Mouse (Mus musculus) skeletal muscle tissue, adult 2 months (tissue): ENCODE data around the gene Prr19.
"Not testable (repeated sequence)": the region's sequence is repeated elsewhere in the genome, so short reads cannot be mapped to it uniquely, and the experiment has no call there.

Experiments
- DNase-seq: peaks from one replicate; pipeline ENCODE4 v3.0.0-alpha.2; 2012; ENCODE audit warnings: low read depth, low spot score

Prr19 gene

DNA sequence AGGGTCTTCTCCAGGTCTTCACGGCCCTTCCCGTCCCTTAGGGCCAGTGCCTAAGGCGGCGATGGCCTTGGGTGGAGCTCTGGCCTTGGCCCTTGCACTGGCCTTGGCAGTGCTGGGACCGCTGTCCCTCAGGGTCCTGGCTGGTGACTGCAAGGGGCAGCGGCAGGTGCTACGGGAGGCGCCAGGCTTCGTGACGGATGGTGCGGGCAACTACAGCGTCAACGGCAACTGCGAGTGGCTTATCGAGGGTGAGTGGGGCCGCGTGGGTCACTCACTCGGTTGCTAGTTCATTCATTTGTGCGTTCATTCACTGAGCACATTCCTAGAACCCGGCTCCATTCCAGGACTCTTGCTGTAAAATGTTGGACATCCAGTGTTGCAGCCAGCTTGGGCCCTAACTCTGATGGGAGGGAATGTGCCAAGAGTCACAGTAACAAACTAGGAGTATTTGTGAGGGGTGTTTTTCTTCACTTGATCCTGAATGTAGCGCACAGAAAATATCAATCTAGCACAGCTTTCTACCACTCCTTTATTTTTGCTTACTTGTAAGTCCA, 16.3 kb downstream of the Prr19 start:
- no peak for DNase-seq

DNA sequence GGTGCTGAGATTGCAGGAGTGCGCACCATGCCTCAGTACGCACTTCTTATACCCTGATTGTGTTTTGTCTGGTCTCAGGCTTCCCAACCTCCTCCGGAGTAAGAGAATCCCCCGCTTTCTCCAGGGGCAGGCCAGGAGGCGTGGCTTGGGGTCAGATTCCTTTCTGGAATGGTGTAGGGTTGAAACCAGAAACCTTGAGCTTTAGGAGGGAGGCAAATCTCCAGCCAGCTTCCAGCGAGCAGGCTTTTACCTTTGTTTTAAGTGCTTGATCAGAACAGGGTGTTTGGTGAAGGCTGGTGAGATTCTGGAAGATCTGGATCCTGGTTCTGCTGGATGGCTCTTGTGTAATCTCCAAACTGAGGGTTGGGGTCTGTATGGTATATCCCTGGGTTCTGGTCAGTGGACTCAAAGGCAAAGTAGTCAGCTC, 20.9 kb downstream of the Prr19 start:
- no peak for DNase-seq

DNA sequence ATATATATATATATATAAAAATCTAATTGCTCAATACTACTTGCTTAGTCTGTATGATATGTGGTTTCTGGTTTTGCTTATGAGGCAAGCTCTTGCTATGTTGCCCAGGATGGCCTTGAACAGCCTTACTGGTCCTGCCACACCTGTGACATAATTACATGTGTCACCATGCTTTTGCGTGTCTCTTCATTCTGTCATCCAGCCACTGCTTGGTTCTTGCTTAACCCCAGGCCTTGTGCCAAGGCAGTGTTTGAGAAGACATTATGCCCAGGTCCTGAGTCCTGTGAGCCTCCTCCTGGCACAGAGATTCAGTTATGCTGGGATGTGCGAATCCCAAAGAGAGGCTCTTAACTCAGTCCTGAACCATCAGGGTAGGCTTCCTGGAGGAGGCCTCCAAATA, 22.0 kb downstream of the Prr19 start:
- DNase-seq, result no peak

DNA sequence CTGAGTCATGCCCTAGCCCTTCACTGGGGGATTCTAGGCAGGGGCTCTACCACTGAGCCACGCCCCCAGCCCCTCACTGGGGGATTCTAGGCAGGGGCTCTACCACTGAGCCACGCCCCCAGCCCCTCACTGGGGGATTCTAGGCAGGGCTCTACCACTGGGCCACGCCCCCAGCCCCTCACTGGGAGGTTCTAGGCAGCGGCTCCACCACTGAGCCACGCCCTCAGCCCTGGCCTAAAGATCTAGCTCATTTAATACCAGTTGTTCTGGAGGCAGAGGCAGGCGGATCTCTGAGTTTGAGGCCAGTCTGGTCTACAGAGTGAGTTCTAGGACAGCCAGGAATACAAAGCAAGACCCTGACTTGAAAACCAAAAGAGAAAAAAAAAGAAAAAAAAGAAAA, 24.2 kb downstream of the Prr19 start:
- not testable (repeated sequence) for DNase-seq

DNA sequence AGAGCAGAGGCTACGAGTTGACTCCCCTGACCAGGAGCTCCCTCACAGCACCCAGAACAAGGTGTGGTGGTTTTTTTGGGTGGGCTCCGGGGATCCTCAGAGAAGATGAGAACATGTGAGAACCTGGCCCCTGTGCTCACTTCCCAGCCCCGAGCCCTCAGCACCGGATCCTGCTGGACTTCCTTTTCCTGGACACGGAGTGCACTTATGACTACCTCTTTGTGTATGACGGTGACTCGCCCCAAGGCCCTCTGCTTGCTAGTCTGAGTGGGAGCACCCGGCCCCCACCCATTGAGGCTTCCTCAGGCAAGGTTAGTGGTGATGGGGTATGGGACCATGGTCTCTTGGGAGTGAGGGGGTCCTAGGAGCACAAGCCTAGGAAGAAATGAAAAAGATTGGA, 25.0 kb downstream of the Prr19 start:
- DNase-seq, result no peak

DNA sequence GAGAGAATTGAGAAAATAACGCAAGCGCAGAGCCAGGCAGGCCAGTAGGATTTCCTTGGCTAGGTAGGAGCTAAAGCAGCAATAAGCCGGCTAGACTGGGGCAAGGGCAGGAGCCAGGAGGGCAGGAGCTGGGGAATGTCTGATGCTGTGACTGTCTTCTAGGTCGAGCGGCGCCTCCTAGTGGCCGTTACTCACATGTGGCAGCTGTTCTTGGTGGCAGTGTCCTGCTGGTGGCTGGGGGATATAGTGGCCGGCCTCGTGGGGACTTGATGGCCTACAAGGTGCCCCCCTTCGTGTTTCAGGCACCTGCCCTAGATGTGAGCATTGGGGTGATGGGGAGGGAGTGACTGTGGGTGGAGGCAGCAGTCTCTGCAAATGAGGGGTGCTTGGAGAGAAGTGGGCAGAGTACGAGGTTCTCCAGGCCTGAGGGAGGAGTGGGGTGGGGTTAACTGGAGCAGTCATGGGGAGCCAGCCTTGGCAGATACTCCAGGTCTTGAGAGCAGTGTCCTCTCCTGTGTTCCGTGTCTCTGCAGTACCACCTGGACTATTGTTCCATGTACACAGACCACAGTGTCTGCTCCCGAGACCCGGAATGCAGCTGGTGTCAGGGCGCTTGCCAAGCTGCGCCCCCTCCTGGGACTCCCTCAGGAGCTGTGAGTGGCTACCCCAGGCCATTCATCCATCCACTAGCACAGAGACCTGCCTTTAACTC, 32.5 kb downstream of the Prr19 start:
- DNase-seq, result peak; percentile 79

DNA sequence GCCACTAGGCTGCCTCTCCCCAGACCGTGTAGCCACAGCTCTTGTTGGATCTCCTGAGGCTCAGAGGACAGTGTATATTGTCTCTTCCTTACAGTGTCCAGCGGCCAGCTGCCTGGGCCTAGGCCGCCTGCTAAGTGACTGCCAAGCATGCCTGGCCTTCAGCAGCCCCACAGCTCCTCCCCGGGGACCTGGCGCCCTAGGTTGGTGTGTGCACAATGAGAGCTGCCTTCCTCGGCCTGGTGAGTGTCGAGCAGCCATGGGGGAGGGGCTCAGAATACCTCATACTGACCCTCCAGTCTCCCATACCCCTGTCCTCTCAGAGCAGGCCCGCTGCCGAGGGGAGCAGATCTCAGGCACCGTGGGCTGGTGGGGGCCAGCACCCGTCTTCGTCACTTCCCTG, 33.3 kb downstream of the Prr19 start:
- no peak for DNase-seq

DNA sequence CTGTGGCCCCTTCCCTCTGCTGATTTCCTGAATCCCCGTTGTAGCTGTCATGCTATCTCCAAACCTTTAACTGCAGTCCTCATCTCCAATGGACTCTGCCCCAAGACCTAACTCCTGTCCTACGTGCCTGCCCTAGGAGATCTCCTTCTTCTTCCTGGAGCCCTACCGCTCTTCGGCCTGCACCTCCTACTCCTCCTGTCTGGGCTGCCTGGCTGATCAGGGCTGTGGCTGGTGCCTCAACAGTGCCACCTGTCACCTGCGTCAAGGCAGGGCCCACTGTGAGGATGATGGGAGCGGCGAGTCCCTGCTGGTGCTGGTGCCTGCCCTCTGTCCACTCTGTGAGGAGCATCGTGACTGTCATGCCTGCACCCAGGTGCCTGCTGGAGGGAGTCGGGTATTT, 38.1 kb downstream of the Prr19 start:
- DNase-seq, result no peak

DNA sequence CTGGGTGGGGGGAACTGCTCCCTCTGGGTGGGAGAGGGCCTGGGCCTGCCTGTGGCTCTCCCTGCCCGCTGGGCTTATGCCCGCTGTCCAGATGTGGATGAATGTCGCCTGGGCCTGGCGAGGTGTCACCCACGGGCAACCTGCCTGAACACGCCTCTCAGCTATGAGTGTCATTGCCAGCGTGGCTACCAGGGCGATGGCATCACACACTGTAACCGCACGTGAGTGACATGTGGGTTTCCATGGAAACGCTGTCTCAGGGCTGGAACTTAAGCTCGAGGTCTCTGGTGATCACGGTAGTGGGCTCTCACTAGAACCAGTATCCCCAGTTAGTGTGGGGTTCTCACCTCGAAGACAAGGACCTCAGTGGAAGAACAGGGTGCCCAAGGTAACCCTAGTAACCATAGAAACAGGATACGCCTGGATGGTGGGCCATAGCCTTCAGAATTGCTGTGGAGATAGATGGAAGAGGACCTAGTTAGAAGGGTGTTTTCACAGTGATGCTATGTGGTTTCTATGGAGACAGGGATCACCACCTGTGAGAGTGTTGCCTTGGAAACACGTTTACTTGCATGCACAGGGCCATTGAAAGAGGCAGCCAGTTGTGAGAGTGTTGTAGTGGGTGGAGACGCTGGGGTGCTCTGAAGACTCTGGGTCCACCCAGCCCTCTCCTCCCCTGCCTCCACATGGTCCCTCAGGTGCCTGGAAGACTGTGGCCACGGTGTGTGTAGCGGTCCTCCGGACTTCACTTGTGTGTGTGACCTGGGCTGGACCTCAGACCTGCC, 40.0 kb downstream of the Prr19 start:
- DNase-seq, result no peak

DNA sequence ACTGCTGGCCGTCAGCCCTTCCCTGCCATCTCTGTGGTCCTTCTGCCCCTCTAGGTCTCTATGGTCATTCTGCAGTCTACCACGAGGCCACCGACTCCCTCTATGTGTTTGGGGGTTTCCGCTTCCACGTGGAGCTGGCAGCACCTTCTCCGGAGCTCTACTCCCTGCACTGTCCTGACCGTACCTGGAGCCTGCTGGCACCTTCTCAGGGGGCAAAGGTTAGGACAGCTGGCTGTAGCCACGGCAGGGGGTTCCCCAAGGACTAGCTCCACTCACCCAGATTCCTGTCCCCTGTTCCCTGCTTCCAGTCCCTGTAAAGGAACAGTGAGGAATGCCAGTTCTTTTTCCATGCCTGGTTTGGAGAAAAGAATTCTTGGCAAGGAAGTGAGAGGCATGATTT, 47.6 kb downstream of the Prr19 start:
- DNase-seq, result no peak
